8 mouse cellular contexts compared by ENCODE assay signal in genomic region chr19:22337468-22337867, GRCm38 (mm10).
DNase-seq lines count a peak whose midpoint lies in the region; ATAC-seq lines count a peak whose summit lies in the region.

No protein-coding gene starts in this region.

- no peaks in the 10 kb centered on the region for H3K27me3 ChIP-seq in hindbrain, embryonic 12.5 days
- no peaks in the 10 kb centered on the region for H3K27me3 ChIP-seq in limb, embryonic 11.5 days (ENCODE audit: control insufficient read depth, insufficient read depth, low read length)

- 21% methylated on average over 5 of the region's 5 CpGs for WGBS in hindbrain, embryonic 12.5 days
- 21% methylated on average over 5 of the region's 5 CpGs for WGBS in limb, embryonic 11.5 days

- no peak overlapping the region for H3K9ac ChIP-seq in hindbrain, embryonic 12.5 days
- H3K9ac ChIP-seq in limb, embryonic 11.5 days (ENCODE audit: low read length) = no peak overlapping the region

- no peak overlapping the region for H3K27ac ChIP-seq in hindbrain, embryonic 12.5 days
- H3K27ac ChIP-seq in limb, embryonic 11.5 days (replicated peaks; ENCODE audit: low read depth, low read length) = no peak overlapping the region

- H3K9me3 ChIP-seq in hindbrain, embryonic 12.5 days (replicated peaks) = no peaks in the 10 kb centered on the region
- H3K9me3 ChIP-seq in limb, embryonic 11.5 days (ENCODE audit: control insufficient read depth, low read length) = no peaks in the 10 kb centered on the region

- H3K4me2 ChIP-seq in hindbrain, embryonic 12.5 days (replicated peaks) = no peak overlapping the region
- no peak overlapping the region for H3K4me2 ChIP-seq in limb, embryonic 11.5 days (ENCODE audit: low read depth, severe bottlenecking)

- peak; percentile 53 for DNase-seq in kidney, adult 9 months
- DNase-seq in kidney, adult 18-20 months = no peak
- peak; percentile 16 for DNase-seq in WW6 (ENCODE audit: low read depth, low spot score)
- peak; percentile 80 for DNase-seq in embryo, embryonic 10 days (ENCODE audit: low spot score)
- peak; percentile 54 for DNase-seq in limb, embryonic 11.5 days (ENCODE audit: low spot score)
- peak; percentile 38 for DNase-seq in retina, adult 2 months (ENCODE audit: low read depth, low spot score)
- no peak for DNase-seq in thymus, postnatal 14 days

- H3K4me3 ChIP-seq in hindbrain, embryonic 12.5 days = no peak overlapping the region
- H3K4me3 ChIP-seq in limb, embryonic 11.5 days (ENCODE audit: low read depth, low read length) = no peak overlapping the region

- ATAC-seq in hindbrain, embryonic 12.5 days (ENCODE audit: low FRiP score) = 0 out of 2 replicates have a peak, but pooled peaks have one; percentile 43
- ATAC-seq in limb, embryonic 11.5 days (ENCODE audit: insufficient number of reproducible peaks, low FRiP score, low TSS enrichment, low read depth) = no peak

- no peaks in the 10 kb centered on the region for H3K4me1 ChIP-seq in hindbrain, embryonic 12.5 days
- H3K4me1 ChIP-seq in limb, embryonic 11.5 days (ENCODE audit: control insufficient read depth, insufficient read depth, low read length) = no peaks in the 10 kb centered on the region

- no peaks in the 10 kb centered on the region for H3K36me3 ChIP-seq in hindbrain, embryonic 12.5 days
- H3K36me3 ChIP-seq in limb, embryonic 11.5 days (ENCODE audit: control insufficient read depth, insufficient read depth, low read length) = no peaks in the 10 kb centered on the region

Comparison
In these comparisons a context has a peak if more than half of its experiments do, and no peak if none do; other contexts are left out.
1. DNase-seq: peak in kidney, adult 9 months (single experiment), WW6 (single experiment), embryo, embryonic 10 days (single experiment), limb, embryonic 11.5 days (single experiment) and retina, adult 2 months (single experiment); none in kidney, adult 18-20 months (single experiment) and thymus, postnatal 14 days (single experiment).